Mouse (Mus musculus) MEL-GATA-1-ER (cell line): ENCODE data around the gene Glcci1.
A peak's percentile ranks its signal among the peaks of the same experiment; 100 is the strongest.

Source experiments
- DNase-seq: peaks from one replicate; pipeline ENCODE4 v3.0.0-alpha.2; 2012; ENCODE audit warnings: low read depth; ENCODE audit errors: extremely low read depth

The Glcci1 gene

GRCm38 (mm10) chr6:8545780-8546179 lies 36.4 kb downstream of the Glcci1 start:
- no peak for DNase-seq

GRCm38 (mm10) chr6:8551155-8551554 lies 41.8 kb downstream of the Glcci1 start:
- DNase-seq = no peak

GRCm38 (mm10) chr6:8556849-8557571 lies 47.6 kb downstream of the Glcci1 start:
- no peak for DNase-seq

- DNase-seq = no peak
These were observed 51.3 kb downstream of the Glcci1 start for GRCm38 (mm10) chr6:8560682-8561081.

GRCm38 (mm10) chr6:8582377-8582776 lies 73.0 kb downstream of the Glcci1 start:
- no peak for DNase-seq

- peak; percentile 51 for DNase-seq
These were observed 74.5 kb downstream of the Glcci1 start for GRCm38 (mm10) chr6:8583892-8584291.

- no peak for DNase-seq
These were observed 82.3 kb downstream of the Glcci1 start for GRCm38 (mm10) chr6:8591665-8592064.

GRCm38 (mm10) chr6:8617369-8617768 lies 108.0 kb downstream of the Glcci1 start:
- DNase-seq = no peak

- peak; percentile 43 for DNase-seq
These were observed 110.4 kb downstream of the Glcci1 start for GRCm38 (mm10) chr6:8619582-8620350.

GRCm38 (mm10) chr6:8623045-8623444 lies 113.6 kb downstream of the Glcci1 start:
- DNase-seq = no peak

- no peak for DNase-seq
These were observed 118.8 kb downstream of the Glcci1 start for GRCm38 (mm10) chr6:8628226-8628625.

GRCm38 (mm10) chr6:8628715-8629267 lies 119.4 kb downstream of the Glcci1 start:
- DNase-seq = no peak

- DNase-seq = no peak
These were observed 121.1 kb downstream of the Glcci1 start for GRCm38 (mm10) chr6:8630531-8630930.

GRCm38 (mm10) chr6:8631362-8631761 lies 122.0 kb downstream of the Glcci1 start:
- no peak for DNase-seq

GRCm38 (mm10) chr6:8631986-8632632 lies 122.7 kb downstream of the Glcci1 start:
- DNase-seq = peak; percentile 33

- peak; percentile 44 for DNase-seq
These were observed 123.3 kb downstream of the Glcci1 start for GRCm38 (mm10) chr6:8632701-8633100.

GRCm38 (mm10) chr6:8638122-8638521 lies 128.7 kb downstream of the Glcci1 start:
- DNase-seq = no peak

- no peak for DNase-seq
These were observed 129.5 kb downstream of the Glcci1 start for GRCm38 (mm10) chr6:8638899-8639298.

- DNase-seq = no peak
These were observed 130.1 kb downstream of the Glcci1 start for GRCm38 (mm10) chr6:8639526-8639925.

- DNase-seq = no peak
These were observed 131.5 kb downstream of the Glcci1 start for GRCm38 (mm10) chr6:8640863-8641262.

- DNase-seq = no peak
These were observed 135.3 kb downstream of the Glcci1 start for GRCm38 (mm10) chr6:8644703-8645102.

GRCm38 (mm10) chr6:8645708-8646107 lies 136.3 kb downstream of the Glcci1 start:
- no peak for DNase-seq
